Mouse (Mus musculus): ENCODE measurements around the gene Cobl. TPM values are rescaled to one million over a fixed set of nuclear protein-coding genes. Genes with fewer than 3 reads are reported as not detected.

The Cobl gene
- polyA plus RNA-seq, 1 experiment from 2014 or later: 7.6 TPM

- no peak overlapping the region for H3K4me3 ChIP-seq (ENCODE audit: low read length)
- 32% methylated on average over 12 of the region's 12 CpGs for WGBS
- peak; percentile 96 for ATAC-seq (ENCODE audit: low FRiP score, low TSS enrichment)
- H3K36me3 ChIP-seq (ENCODE audit: insufficient read depth, low read length): no peaks in the 10 kb centered on the region
- no peaks in the 10 kb centered on the region for H3K9me3 ChIP-seq (ENCODE audit: low read length)
- H3K4me1 ChIP-seq (ENCODE audit: insufficient read depth, low read length): no peaks in the 10 kb centered on the region
- H3K27me3 ChIP-seq (ENCODE audit: insufficient read depth, low read length): no peaks in the 10 kb centered on the region
- H3K9ac ChIP-seq (replicated peaks; ENCODE audit: low read length): no peak overlapping the region
- no peak overlapping the region for H3K27ac ChIP-seq (ENCODE audit: low read length)
- no peak overlapping the region for H3K4me2 ChIP-seq (replicated peaks; ENCODE audit: low read depth, low read length)
Observed at GRCm38 (mm10) chr11:12373106-12374098, 91.4 kb downstream of the Cobl start.

- H3K4me1 ChIP-seq (ENCODE audit: insufficient read depth, low read length): no peaks in the 10 kb centered on the region
- no peaks in the 10 kb centered on the region for H3K27me3 ChIP-seq (ENCODE audit: insufficient read depth, low read length)
- H3K4me3 ChIP-seq (ENCODE audit: low read length): no peak overlapping the region
- H3K9ac ChIP-seq (replicated peaks; ENCODE audit: low read length): no peak overlapping the region
- H3K27ac ChIP-seq (ENCODE audit: low read length): no peak overlapping the region
- H3K9me3 ChIP-seq (ENCODE audit: low read length): no peaks in the 10 kb centered on the region
- H3K36me3 ChIP-seq (ENCODE audit: insufficient read depth, low read length): no peaks in the 10 kb centered on the region
- no peak overlapping the region for H3K4me2 ChIP-seq (replicated peaks; ENCODE audit: low read depth, low read length)
- no peak for ATAC-seq (ENCODE audit: low FRiP score, low TSS enrichment)
Observed at GRCm38 (mm10) chr11:12370957-12371356, 93.8 kb downstream of the Cobl start.

DNA sequence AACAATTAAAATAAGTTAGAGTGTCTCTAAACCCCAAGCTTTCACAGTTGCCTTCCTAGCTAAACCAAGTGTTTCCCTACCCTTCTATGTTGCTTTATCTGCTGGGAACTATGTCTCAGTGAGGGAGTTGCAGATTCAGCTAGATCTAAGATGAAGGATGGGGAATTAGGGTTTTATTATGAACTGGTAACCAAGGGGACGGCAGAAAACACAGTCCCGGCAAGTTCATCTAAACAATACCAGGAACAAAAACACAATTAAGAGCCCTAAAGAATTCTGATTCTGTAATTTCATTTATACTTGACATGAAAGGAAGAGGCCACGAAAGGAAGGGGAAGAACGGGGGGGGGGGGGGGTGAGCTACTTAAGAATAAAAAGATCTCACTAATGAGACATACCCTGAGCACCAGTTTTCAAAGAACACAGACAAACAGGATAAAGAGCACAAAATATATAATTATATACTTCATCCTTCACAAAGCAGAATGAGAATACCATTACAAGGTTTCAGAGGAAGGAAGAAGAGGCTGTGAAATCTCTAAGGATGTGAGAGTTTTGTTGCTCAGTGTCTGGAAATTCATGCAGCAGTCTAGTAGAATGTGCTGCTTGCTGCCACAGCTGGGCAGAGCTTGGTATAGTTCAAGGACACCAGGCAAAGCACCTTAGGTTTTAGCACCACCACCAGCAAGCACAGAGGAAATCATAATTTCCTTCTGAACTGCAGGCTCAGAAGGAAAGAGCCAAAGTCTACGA is 97.2 kb downstream of the Cobl start:
- peak; percentile 42; the same call in 1 of the 2 replicates for ATAC-seq (ENCODE audit: low FRiP score, low TSS enrichment)

DNA sequence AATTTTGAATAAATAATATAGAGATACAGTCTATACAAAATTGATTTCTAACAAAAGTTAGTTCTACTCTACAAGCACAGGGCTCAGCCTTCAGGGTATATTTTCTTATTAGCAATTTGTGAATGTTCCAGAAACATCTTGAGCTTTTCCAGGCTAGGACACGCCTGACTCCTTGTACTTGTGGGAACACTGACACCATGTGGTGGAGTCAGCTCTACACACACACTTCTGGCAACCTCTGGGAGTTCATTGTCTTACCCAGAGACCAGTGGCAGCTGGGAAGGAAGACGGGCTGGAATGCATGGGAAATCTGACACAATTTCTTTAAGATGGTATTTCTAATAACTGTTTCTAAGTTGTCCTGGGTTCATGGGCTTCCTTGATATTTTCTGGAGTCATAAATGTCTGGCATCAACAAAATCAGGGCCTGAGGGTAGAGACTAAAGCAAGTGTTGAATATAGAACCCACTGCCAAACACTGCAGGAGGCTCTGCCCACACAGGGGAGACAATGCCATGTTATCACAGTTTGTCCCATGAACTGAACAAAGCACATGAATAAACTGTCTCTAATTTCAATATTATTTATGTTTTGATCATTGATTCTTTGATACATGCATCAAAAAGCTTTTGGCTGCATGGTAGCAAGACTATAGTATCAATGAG is 105.3 kb downstream of the Cobl start:
- Histone ChIP-seq H3K36me3 (ENCODE audit: insufficient read depth, low read length) (no peaks in the 10 kb centered on the region), H3K27me3 (ENCODE audit: insufficient read depth, low read length) (no peaks in the 10 kb centered on the region), H3K9me3 (ENCODE audit: low read length) (no peaks in the 10 kb centered on the region), H3K4me1 (ENCODE audit: insufficient read depth, low read length) (no peaks in the 10 kb centered on the region), H3K27ac (ENCODE audit: low read length) (no peak overlapping the region), H3K4me2 (replicated peaks; ENCODE audit: low read depth, low read length) (no peak overlapping the region), H3K9ac (replicated peaks; ENCODE audit: low read length) (no peak overlapping the region), H3K4me3 (ENCODE audit: low read length) (no peak overlapping the region)
- 19% methylated on average over 2 of the region's 2 CpGs for WGBS
- ATAC-seq (ENCODE audit: low FRiP score, low TSS enrichment): peak; percentile 95; the same call in 1 of the 2 replicates

More for the DNA sequence above, 97.2 kb downstream of the Cobl start:
- Histone ChIP-seq H3K4me2 (replicated peaks; ENCODE audit: low read depth, low read length) (no peak overlapping the region), H3K27me3 (ENCODE audit: insufficient read depth, low read length) (no peaks in the 10 kb centered on the region), H3K9me3 (ENCODE audit: low read length) (no peaks in the 10 kb centered on the region), H3K27ac (ENCODE audit: low read length) (0 out of 2 replicates have a peak overlapping the region, but pooled peaks have one; percentile 29), H3K9ac (replicated peaks; ENCODE audit: low read length) (no peak overlapping the region), H3K4me3 (ENCODE audit: low read length) (no peak overlapping the region), H3K36me3 (ENCODE audit: insufficient read depth, low read length) (no peaks in the 10 kb centered on the region), H3K4me1 (ENCODE audit: insufficient read depth, low read length) (no peaks in the 10 kb centered on the region)
- 70% methylated on average over 5 of the region's 5 CpGs for WGBS

GRCm38 (mm10) chr11:12358602-12359001 is 106.2 kb downstream of the Cobl start:
- Histone ChIP-seq H3K9ac (replicated peaks; ENCODE audit: low read length) (no peak overlapping the region), H3K4me3 (ENCODE audit: low read length) (no peak overlapping the region), H3K27me3 (ENCODE audit: insufficient read depth, low read length) (no peaks in the 10 kb centered on the region), H3K4me1 (ENCODE audit: insufficient read depth, low read length) (no peaks in the 10 kb centered on the region), H3K27ac (ENCODE audit: low read length) (no peak overlapping the region), H3K4me2 (replicated peaks; ENCODE audit: low read depth, low read length) (no peak overlapping the region), H3K36me3 (ENCODE audit: insufficient read depth, low read length) (no peaks in the 10 kb centered on the region), H3K9me3 (ENCODE audit: low read length) (no peaks in the 10 kb centered on the region)
- no peak for ATAC-seq (ENCODE audit: low FRiP score, low TSS enrichment)
- WGBS: 72% methylated on average over 4 of the region's 4 CpGs

- WGBS: 76% methylated on average over 3 of the region's 3 CpGs
- Histone ChIP-seq H3K9me3 (ENCODE audit: low read length) (no peaks in the 10 kb centered on the region), H3K27me3 (ENCODE audit: insufficient read depth, low read length) (no peaks in the 10 kb centered on the region), H3K4me2 (replicated peaks; ENCODE audit: low read depth, low read length) (no peak overlapping the region), H3K4me1 (ENCODE audit: insufficient read depth, low read length) (peaks cover 6% of the 10 kb centered on the region), H3K9ac (replicated peaks; ENCODE audit: low read length) (no peak overlapping the region), H3K36me3 (ENCODE audit: insufficient read depth, low read length) (no peaks in the 10 kb centered on the region), H3K4me3 (ENCODE audit: low read length) (no peak overlapping the region), H3K27ac (ENCODE audit: low read length) (0 out of 2 replicates have a peak overlapping the region, but pooled peaks have one; percentile 2)
- 0 out of 2 replicates have a peak, but pooled peaks have one; percentile 28 for ATAC-seq (ENCODE audit: low FRiP score, low TSS enrichment)
Observed at GRCm38 (mm10) chr11:12355681-12356080, 109.1 kb downstream of the Cobl start.

- H3K36me3 ChIP-seq (ENCODE audit: insufficient read depth, low read length): no peaks in the 10 kb centered on the region
- ATAC-seq (ENCODE audit: low FRiP score, low TSS enrichment): no peak
- no peaks in the 10 kb centered on the region for H3K27me3 ChIP-seq (ENCODE audit: insufficient read depth, low read length)
- peaks cover 10% of the 10 kb centered on the region for H3K4me1 ChIP-seq (ENCODE audit: insufficient read depth, low read length)
- WGBS: 17% methylated on average over 3 of the region's 3 CpGs
- peak overlapping the region; percentile 9; the same call in 1 of the 2 replicates for H3K27ac ChIP-seq (ENCODE audit: low read length)
- no peak overlapping the region for H3K4me3 ChIP-seq (ENCODE audit: low read length)
- no peaks in the 10 kb centered on the region for H3K9me3 ChIP-seq (ENCODE audit: low read length)
- H3K4me2 ChIP-seq (replicated peaks; ENCODE audit: low read depth, low read length): no peak overlapping the region
- H3K9ac ChIP-seq (replicated peaks; ENCODE audit: low read length): no peak overlapping the region
Observed at GRCm38 (mm10) chr11:12350986-12351546, 113.7 kb downstream of the Cobl start.

DNA sequence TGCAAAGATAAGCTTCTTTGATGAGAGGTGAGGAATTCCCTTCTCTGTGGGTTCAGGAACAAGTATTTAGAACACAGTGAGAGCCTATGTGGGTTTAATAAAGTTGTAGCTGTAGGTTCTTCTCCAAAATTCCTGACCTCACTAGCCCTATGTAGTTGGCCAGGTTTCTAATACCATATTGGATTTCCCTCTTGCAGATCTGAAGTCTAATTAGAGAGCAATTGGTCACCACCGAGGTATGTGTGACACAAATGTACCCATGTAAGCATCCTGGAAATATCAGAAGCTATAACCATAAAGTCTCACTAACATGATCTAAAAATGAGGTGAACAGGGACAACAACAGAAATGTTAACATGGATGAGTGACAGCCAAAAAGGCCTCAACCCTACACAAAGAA is 114.7 kb downstream of the Cobl start:
- Histone ChIP-seq H3K36me3 (ENCODE audit: insufficient read depth, low read length) (no peaks in the 10 kb centered on the region), H3K4me1 (ENCODE audit: insufficient read depth, low read length) (peaks cover 10% of the 10 kb centered on the region), H3K4me3 (ENCODE audit: low read length) (no peak overlapping the region), H3K9ac (replicated peaks; ENCODE audit: low read length) (no peak overlapping the region), H3K4me2 (replicated peaks; ENCODE audit: low read depth, low read length) (no peak overlapping the region), H3K27me3 (ENCODE audit: insufficient read depth, low read length) (no peaks in the 10 kb centered on the region), H3K27ac (ENCODE audit: low read length) (no peak overlapping the region), H3K9me3 (ENCODE audit: low read length) (no peaks in the 10 kb centered on the region)
- 69% methylated on average over 1 of the region's 1 CpGs for WGBS
- ATAC-seq (ENCODE audit: low FRiP score, low TSS enrichment): no peak

GRCm38 (mm10) chr11:12346486-12346885 is 118.3 kb downstream of the Cobl start:
- no peak overlapping the region for H3K9ac ChIP-seq (replicated peaks; ENCODE audit: low read length)
- H3K9me3 ChIP-seq (ENCODE audit: low read length): no peaks in the 10 kb centered on the region
- ATAC-seq (ENCODE audit: low FRiP score, low TSS enrichment): no peak
- 68% methylated on average over 2 of the region's 2 CpGs for WGBS
- no peaks in the 10 kb centered on the region for H3K36me3 ChIP-seq (ENCODE audit: insufficient read depth, low read length)
- H3K27me3 ChIP-seq (ENCODE audit: insufficient read depth, low read length): no peaks in the 10 kb centered on the region
- H3K4me1 ChIP-seq (ENCODE audit: insufficient read depth, low read length): peaks cover 10% of the 10 kb centered on the region
- no peak overlapping the region for H3K27ac ChIP-seq (ENCODE audit: low read length)
- no peak overlapping the region for H3K4me3 ChIP-seq (ENCODE audit: low read length)
- no peak overlapping the region for H3K4me2 ChIP-seq (replicated peaks; ENCODE audit: low read depth, low read length)
